In genomic region chr1:75291321-75291720, GRCm38 (mm10) we compare ENCODE assay signal across 34 mouse cellular contexts. TPM values are rescaled to one million over a fixed set of nuclear protein-coding genes. Genes with fewer than 3 reads are reported as not detected.
"Had no signal": no experiment of that assay in that cellular context is flagged by ENCODE, and none has a peak within 500 bp of the region (broad histone marks: within the 10 kb centered on the region; RNA-seq: fewer than 3 reads in every experiment).

No protein-coding gene starts in this region.

- H3K4me3 ChIP-seq: gastrocnemius, adult 2 months; heart, embryonic 10.5 days; heart, embryonic 12.5 days; hindbrain, embryonic 10.5 days; intestine, embryonic 15.5 days; layer of hippocampus, adult 2 months; left cerebral cortex, adult 2 months; limb, embryonic 10.5 days; limb, embryonic 12.5 days; liver, embryonic 13.5 days; liver, embryonic 15.5 days had no signal

- H3K4me1 ChIP-seq: liver, embryonic 13.5 days; liver, embryonic 15.5 days had no signal

- ATAC-seq: inflammation-experienced regulatory T-cells, adult 6 months; intestine, embryonic 15.5 days; intestine, postnatal 0 days had no signal

- H3K9me3 ChIP-seq: heart, embryonic 10.5 days; heart, embryonic 12.5 days; hindbrain, embryonic 10.5 days; intestine, embryonic 15.5 days; limb, embryonic 10.5 days; limb, embryonic 12.5 days; liver, embryonic 13.5 days; liver, embryonic 15.5 days had no signal

- H3K9ac ChIP-seq: heart, embryonic 12.5 days; hindbrain, embryonic 14.5 days; intestine, embryonic 15.5 days; limb, embryonic 12.5 days; liver, embryonic 13.5 days; liver, embryonic 15.5 days had no signal

- H3K36me3 ChIP-seq: heart, embryonic 10.5 days; heart, embryonic 12.5 days; hindbrain, embryonic 10.5 days; intestine, embryonic 15.5 days; limb, embryonic 10.5 days; limb, embryonic 12.5 days; liver, embryonic 13.5 days; liver, embryonic 15.5 days had no signal

- DNase-seq: gastrocnemius, adult 2 months; gastrocnemius, postnatal 10 days; gastrocnemius, postnatal 25 days; kidney, adult 18-20 months; liver; liver, embryonic 13.5 days had no signal

- H3K27me3 ChIP-seq: intestine, embryonic 15.5 days; limb, embryonic 12.5 days; liver, embryonic 13.5 days; liver, embryonic 15.5 days had no signal

- H3K4me2 ChIP-seq: heart, embryonic 12.5 days; hindbrain, embryonic 14.5 days; intestine, embryonic 15.5 days; limb, embryonic 12.5 days; liver, embryonic 11.5 days; liver, embryonic 13.5 days; liver, embryonic 15.5 days had no signal

- H3K27ac ChIP-seq: gastrocnemius, adult 2 months; heart, embryonic 10.5 days; hindbrain, embryonic 10.5 days; intestine, embryonic 15.5 days; layer of hippocampus, adult 2 months; left cerebral cortex, adult 2 months; limb, embryonic 10.5 days; limb, embryonic 12.5 days; liver, embryonic 13.5 days; liver, embryonic 15.5 days had no signal

RNA-seq across cellular contexts. Expression of gene Resp18, which starts 13.1 kb away (rescaled TPM):
- total RNA-seq: gastrocnemius, adult 2 months; gastrocnemius, postnatal 10 days; gastrocnemius, postnatal 25 days; gastrocnemius, postnatal 4 days; granulocyte monocyte progenitor cell, adult 5-6 weeks; heart, adult 18-20 months; heart, adult 8-10 months; heart, postnatal 10 days; heart, postnatal 25 days; heart, postnatal 4 days had no signal
- polyA plus RNA-seq: heart, embryonic 10.5 days; heart, embryonic 12.5 days; inflammation-experienced regulatory T-cells, adult 6 months; kidney, embryonic 14.5 days; limb, embryonic 10.5 days; liver, embryonic 11.5 days; liver, embryonic 13.5 days; liver, embryonic 15.5 days had no signal

RNA-seq across cellular contexts. Expression of gene Ptprn, which starts 27.0 kb away (rescaled TPM):
- total RNA-seq: gastrocnemius, adult 2 months; gastrocnemius, postnatal 25 days; granulocyte monocyte progenitor cell, adult 5-6 weeks had no signal

RNA-seq across cellular contexts. Expression of gene A630095N17Rik, which starts 59.4 kb away (rescaled TPM):
- total RNA-seq: gastrocnemius, adult 2 months; gastrocnemius, postnatal 10 days; gastrocnemius, postnatal 25 days; gastrocnemius, postnatal 4 days; heart, adult 18-20 months; heart, adult 8-10 months; heart, postnatal 10 days; heart, postnatal 25 days; heart, postnatal 4 days; layer of hippocampus, adult 2 months; layer of hippocampus, postnatal 10 days; layer of hippocampus, postnatal 25 days; left cerebral cortex, adult 2 months; left cerebral cortex, postnatal 14 days; left cerebral cortex, postnatal 36 days had no signal
- polyA plus RNA-seq: heart, embryonic 10.5 days; heart, embryonic 12.5 days; heart, embryonic 14.5 days; hindbrain, embryonic 10.5 days; hindbrain, embryonic 14.5 days; inflammation-experienced regulatory T-cells, adult 6 months; intestine, embryonic 15.5 days; intestine, postnatal 0 days; kidney, embryonic 14.5 days; kidney, embryonic 16.5 days; limb, embryonic 10.5 days; limb, embryonic 12.5 days; limb, embryonic 14.5 days; liver, embryonic 11.5 days; liver, embryonic 13.5 days; liver, embryonic 15.5 days had no signal
